Mouse (Mus musculus): ENCODE data around the gene Ttc7b. TPM values are rescaled to one million over a fixed set of nuclear protein-coding genes. Genes with fewer than 3 reads are reported as not detected.

Gene Ttc7b
- polyA plus RNA-seq, 1 experiment = 149 TPM

GRCm38 (mm10) chr12:100304280-100304679 lies 216.3 kb downstream of the Ttc7b start:
- Histone ChIP-seq H3K4me3 (replicated peaks; ENCODE audit: insufficient read depth, low read depth, low read length) (no peak overlapping the region), H3K4me1 (ENCODE audit: control insufficient read depth, insufficient read depth, low read length) (peaks cover 56% of the 10 kb centered on the region), H3K27me3 (ENCODE audit: control insufficient read depth, insufficient read depth, low read length) (no peaks in the 10 kb centered on the region), H3K27ac (ENCODE audit: insufficient read depth, low read length) (peak overlapping the region; percentile 32)
- 29% methylated on average over 2 of the region's 2 CpGs for WGBS
- TF ChIP-seq POLR2A (IDR thresholded peaks at IDR 0.05; ENCODE audit: borderline replicate concordance, insufficient read depth, low read length) = no peak
- no peak for TF ChIP-seq CTCF (IDR thresholded peaks at IDR 0.05; ENCODE audit: borderline replicate concordance, insufficient read depth, low read depth, low read length)
- peak in 1 of 2 experiments; percentile 50 for DNase-seq

GRCm38 (mm10) chr12:100303141-100303540 lies 217.5 kb downstream of the Ttc7b start:
- 77% methylated on average over 7 of the region's 7 CpGs for WGBS
- Histone ChIP-seq H3K4me3 (replicated peaks; ENCODE audit: insufficient read depth, low read depth, low read length) (no peak overlapping the region), H3K27ac (ENCODE audit: insufficient read depth, low read length) (no peak overlapping the region), H3K27me3 (ENCODE audit: control insufficient read depth, insufficient read depth, low read length) (no peaks in the 10 kb centered on the region), H3K4me1 (ENCODE audit: control insufficient read depth, insufficient read depth, low read length) (peaks cover 57% of the 10 kb centered on the region)
- TF ChIP-seq CTCF (IDR thresholded peaks at IDR 0.05; ENCODE audit: borderline replicate concordance, insufficient read depth, low read depth, low read length) (no peak), POLR2A (IDR thresholded peaks at IDR 0.05; ENCODE audit: borderline replicate concordance, insufficient read depth, low read length) (no peak)
- DNase-seq = no peak

GRCm38 (mm10) chr12:100300446-100300845 lies 220.2 kb downstream of the Ttc7b start:
- TF ChIP-seq POLR2A (IDR thresholded peaks at IDR 0.05; ENCODE audit: borderline replicate concordance, insufficient read depth, low read length) = no peak
- no peak for TF ChIP-seq CTCF (IDR thresholded peaks at IDR 0.05; ENCODE audit: borderline replicate concordance, insufficient read depth, low read depth, low read length)
- Histone ChIP-seq H3K4me1 (ENCODE audit: control insufficient read depth, insufficient read depth, low read length) (peaks cover 34% of the 10 kb centered on the region), H3K27me3 (ENCODE audit: control insufficient read depth, insufficient read depth, low read length) (no peaks in the 10 kb centered on the region), H3K4me3 (replicated peaks; ENCODE audit: insufficient read depth, low read depth, low read length) (no peak overlapping the region), H3K27ac (ENCODE audit: insufficient read depth, low read length) (no peak overlapping the region)
- 87% methylated on average over 5 of the region's 5 CpGs for WGBS
- no peak for DNase-seq

DNA sequence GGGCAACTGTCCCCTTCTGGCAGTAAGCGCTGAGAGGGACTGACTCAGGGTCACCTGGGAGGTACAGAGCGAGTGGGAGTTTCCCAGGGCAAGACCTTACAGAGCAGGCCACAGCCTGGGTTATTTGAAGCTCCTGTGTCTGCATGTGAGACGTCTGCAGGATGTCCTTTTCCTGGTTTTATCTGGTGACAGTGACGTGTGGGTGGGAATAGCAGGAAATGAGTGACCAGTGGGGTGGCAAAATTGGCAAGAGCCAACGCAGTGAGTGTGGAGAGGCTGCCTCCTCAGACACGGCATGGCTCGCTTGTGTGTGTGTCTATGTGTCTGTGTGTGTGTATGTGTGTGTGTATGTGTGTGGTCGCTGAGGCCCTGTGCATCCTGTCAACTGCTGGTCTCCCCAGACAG lies 221.3 kb downstream of the Ttc7b start:
- H3K4me1 ChIP-seq (ENCODE audit: control insufficient read depth, insufficient read depth, low read length) = peaks cover 24% of the 10 kb centered on the region
- no peak overlapping the region for H3K27ac ChIP-seq (ENCODE audit: insufficient read depth, low read length)

GRCm38 (mm10) chr12:100298788-100299187 lies 221.8 kb downstream of the Ttc7b start:
- TF ChIP-seq POLR2A (IDR thresholded peaks at IDR 0.05; ENCODE audit: borderline replicate concordance, insufficient read depth, low read length) = no peak
- no peak for TF ChIP-seq CTCF (IDR thresholded peaks at IDR 0.05; ENCODE audit: borderline replicate concordance, insufficient read depth, low read depth, low read length)
- H3K27ac ChIP-seq (ENCODE audit: insufficient read depth, low read length) = no peak overlapping the region
- H3K4me3 ChIP-seq (replicated peaks; ENCODE audit: insufficient read depth, low read depth, low read length) = no peak overlapping the region
- WGBS = 98% methylated on average over 2 of the region's 2 CpGs
- peaks cover 19% of the 10 kb centered on the region for H3K4me1 ChIP-seq (ENCODE audit: control insufficient read depth, insufficient read depth, low read length)
- no peak for DNase-seq
- H3K27me3 ChIP-seq (ENCODE audit: control insufficient read depth, insufficient read depth, low read length) = no peaks in the 10 kb centered on the region

More for the DNA sequence above, 221.3 kb downstream of the Ttc7b start:
- no peak for DNase-seq
- H3K4me3 ChIP-seq (replicated peaks; ENCODE audit: insufficient read depth, low read depth, low read length) = no peak overlapping the region
- H3K27me3 ChIP-seq (ENCODE audit: control insufficient read depth, insufficient read depth, low read length) = no peaks in the 10 kb centered on the region
- 42% methylated on average over 8 of the region's 8 CpGs for WGBS
- TF ChIP-seq POLR2A (IDR thresholded peaks at IDR 0.05; ENCODE audit: borderline replicate concordance, insufficient read depth, low read length) (no peak), CTCF (IDR thresholded peaks at IDR 0.05; ENCODE audit: borderline replicate concordance, insufficient read depth, low read depth, low read length) (no peak)

- Histone ChIP-seq H3K27me3 (ENCODE audit: control insufficient read depth, insufficient read depth, low read length) (no peaks in the 10 kb centered on the region), H3K4me1 (ENCODE audit: control insufficient read depth, insufficient read depth, low read length) (peaks cover 16% of the 10 kb centered on the region), H3K27ac (ENCODE audit: insufficient read depth, low read length) (no peak overlapping the region), H3K4me3 (replicated peaks; ENCODE audit: insufficient read depth, low read depth, low read length) (no peak overlapping the region)
- DNase-seq = no peak
- TF ChIP-seq POLR2A (IDR thresholded peaks at IDR 0.05; ENCODE audit: borderline replicate concordance, insufficient read depth, low read length) = no peak
- no peak for TF ChIP-seq CTCF (IDR thresholded peaks at IDR 0.05; ENCODE audit: borderline replicate concordance, insufficient read depth, low read depth, low read length)
- WGBS = 80% methylated on average over 4 of the region's 4 CpGs
Observed at GRCm38 (mm10) chr12:100297961-100298360, 222.7 kb downstream of the Ttc7b start.

GRCm38 (mm10) chr12:100294457-100294856 lies 226.2 kb downstream of the Ttc7b start:
- 91% methylated on average over 2 of the region's 2 CpGs for WGBS
- DNase-seq = no peak
- H3K4me3 ChIP-seq (replicated peaks; ENCODE audit: insufficient read depth, low read depth, low read length) = no peak overlapping the region
- TF ChIP-seq POLR2A (IDR thresholded peaks at IDR 0.05; ENCODE audit: borderline replicate concordance, insufficient read depth, low read length) (no peak), CTCF (IDR thresholded peaks at IDR 0.05; ENCODE audit: borderline replicate concordance, insufficient read depth, low read depth, low read length) (peak; percentile 28; the same call in 1 of the 2 replicates)
- no peak overlapping the region for H3K27ac ChIP-seq (ENCODE audit: insufficient read depth, low read length)
- no peaks in the 10 kb centered on the region for H3K27me3 ChIP-seq (ENCODE audit: control insufficient read depth, insufficient read depth, low read length)
- H3K4me1 ChIP-seq (ENCODE audit: control insufficient read depth, insufficient read depth, low read length) = peaks cover 31% of the 10 kb centered on the region

DNA sequence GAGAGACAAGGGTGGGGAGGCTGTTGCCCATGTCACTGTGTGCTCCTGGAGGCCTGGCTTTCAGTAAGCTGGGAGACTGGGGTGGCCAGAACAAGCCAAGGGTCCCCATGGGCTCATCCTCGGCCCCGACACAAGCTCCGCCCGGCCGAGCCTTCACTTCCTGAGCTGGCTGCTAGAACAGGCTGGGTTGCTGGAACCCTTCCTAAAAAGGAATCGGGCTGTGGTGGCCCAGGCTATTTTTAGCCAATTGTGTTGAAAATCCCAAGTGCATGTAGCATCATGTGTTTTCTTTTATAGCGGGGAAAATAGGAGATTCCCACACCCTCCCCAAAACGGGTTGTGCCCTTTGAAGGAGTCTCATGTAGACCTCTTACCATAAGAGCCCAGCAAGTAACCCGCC lies 226.7 kb downstream of the Ttc7b start:
- Histone ChIP-seq H3K27ac (ENCODE audit: insufficient read depth, low read length) (no peak overlapping the region), H3K4me3 (replicated peaks; ENCODE audit: insufficient read depth, low read depth, low read length) (no peak overlapping the region), H3K4me1 (ENCODE audit: control insufficient read depth, insufficient read depth, low read length) (peaks cover 26% of the 10 kb centered on the region), H3K27me3 (ENCODE audit: control insufficient read depth, insufficient read depth, low read length) (no peaks in the 10 kb centered on the region)
- DNase-seq = peak in 1 of 2 experiments; percentile 59
- TF ChIP-seq CTCF (IDR thresholded peaks at IDR 0.05; ENCODE audit: borderline replicate concordance, insufficient read depth, low read depth, low read length) = no peak
- TF ChIP-seq POLR2A (IDR thresholded peaks at IDR 0.05; ENCODE audit: borderline replicate concordance, insufficient read depth, low read length) = no peak
- 26% methylated on average over 9 of the region's 9 CpGs for WGBS

All from cerebellum, adult 2 months (tissue).